Mouse (Mus musculus): ENCODE measurements at regions not wholly inside any gene's neighbourhood (a gene's known extent, or its start where the extent isn't known, plus 50 kb on each side); places are given as distances from the start of the nearest gene placed in this dataset.

DNA sequence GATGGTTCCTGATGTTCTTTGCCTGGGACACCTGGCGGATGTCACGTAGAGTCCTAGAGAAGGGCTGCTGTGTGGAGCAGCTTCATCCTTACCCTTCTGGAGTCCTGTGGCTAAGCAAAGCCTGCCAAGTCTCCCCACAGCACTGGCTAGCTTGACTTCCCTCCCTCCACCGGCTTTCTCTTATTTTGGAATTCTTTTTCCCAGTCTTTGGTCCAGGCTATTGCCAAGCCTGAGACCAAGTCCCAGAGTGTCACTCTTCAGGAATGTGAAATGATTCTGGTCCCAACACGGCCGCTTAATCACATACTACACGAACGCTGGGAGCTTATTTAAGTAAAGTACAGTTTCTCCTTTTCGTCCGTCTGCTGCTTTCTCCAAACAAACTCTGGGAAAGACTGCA, 146.4 kb downstream of the Fndc1 start:
- DNase-seq = no peak

DNA sequence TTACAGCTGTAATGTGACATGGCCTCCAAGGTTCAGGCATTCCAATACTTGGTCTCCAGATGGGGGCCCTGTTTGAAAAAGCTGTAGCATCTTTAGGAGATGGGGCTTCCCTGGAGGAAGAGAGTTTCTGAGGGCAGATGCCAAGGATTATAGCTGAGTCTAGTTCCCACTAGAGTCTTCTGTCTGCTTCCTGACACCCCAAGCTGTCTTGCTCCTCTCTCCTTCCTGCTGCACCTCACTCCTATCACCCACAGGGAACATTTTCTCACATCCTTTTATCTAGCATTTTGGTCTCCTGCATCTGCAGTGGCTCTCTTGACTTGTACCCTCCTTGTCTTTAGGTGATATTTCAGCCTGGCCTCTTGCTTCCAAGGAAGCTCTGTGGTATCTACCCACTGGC, 147.3 kb downstream of the Fndc1 start:
- DNase-seq = no peak

DNA sequence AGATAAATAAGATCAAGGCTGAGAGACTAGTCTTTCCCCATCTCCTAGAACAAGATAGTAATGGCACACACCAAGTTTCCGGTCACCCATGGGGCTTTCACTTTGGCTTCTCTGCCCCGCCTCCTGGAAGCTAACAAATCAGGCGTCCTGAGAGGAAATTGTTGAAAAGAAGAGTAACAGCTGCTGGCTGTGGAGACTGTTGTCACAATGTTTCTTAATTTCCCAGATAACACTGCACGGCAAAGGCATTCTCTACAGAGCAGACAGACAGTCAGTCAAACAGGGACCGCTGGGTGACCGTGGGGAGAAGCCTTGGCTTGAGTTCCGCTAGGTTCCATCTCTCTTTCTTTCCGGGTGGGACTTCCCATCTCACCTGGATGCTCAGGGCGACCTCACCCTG, 148.2 kb downstream of the Fndc1 start:
- DNase-seq = no peak

DNA sequence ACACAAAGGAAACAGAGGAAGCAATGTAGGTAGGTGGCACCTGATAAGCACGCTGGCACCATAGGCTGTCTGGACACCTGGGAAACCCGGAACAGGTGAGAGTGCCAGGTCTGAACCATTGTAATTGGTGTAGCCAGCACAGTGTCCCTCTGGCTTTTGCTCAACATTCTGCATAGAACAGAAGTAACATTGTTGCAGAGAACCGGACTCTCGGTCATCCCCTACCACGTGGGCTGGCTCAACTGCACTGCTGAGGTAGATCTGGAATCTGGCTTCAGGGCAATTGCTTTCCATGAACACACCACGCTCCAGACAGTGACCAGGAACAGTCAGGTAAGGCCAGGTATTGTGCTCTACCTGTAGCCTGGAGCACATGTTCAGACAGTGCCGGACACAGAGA, 149.3 kb downstream of the Fndc1 start:
- no peak for DNase-seq

DNA sequence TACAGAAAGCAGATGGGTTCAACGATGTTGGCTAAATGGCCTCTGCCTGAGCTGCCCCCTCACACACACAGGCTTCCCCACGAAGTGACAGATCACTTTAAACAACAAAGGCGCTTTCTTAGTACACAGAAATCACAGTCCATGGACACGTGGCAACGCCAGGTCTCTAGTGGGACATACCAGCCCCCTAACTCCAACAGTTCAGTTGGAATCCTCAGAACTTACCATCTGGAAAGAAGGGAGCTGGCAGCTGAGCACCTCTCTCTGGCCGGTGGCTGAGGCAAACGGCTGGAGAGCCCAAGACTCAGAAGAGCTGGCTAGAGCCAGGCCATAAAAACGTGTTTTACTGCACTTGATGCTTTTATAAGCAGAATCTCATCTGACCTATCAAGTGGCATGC, 149.8 kb downstream of the Fndc1 start:
- DNase-seq = no peak

DNA sequence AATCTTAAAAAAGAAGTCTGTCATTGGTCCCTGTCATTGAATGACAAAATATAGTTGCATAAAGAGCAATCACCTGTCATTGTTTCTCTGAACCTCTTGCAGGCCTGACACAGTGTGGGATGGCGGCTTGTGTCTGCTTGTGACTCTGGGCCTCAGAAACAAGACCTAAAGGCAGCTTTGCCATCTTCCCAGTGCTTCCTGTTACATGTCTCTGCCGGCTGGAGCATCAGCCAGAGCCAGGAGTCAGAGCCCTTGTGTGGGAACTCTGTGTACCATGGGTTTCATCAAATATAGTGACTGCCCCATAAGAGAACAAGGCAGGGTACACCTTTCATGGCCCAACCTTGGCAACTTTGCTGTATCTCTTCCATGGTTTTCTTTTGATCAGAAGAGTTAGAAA, 150.3 kb downstream of the Fndc1 start:
- DNase-seq = no peak

DNA sequence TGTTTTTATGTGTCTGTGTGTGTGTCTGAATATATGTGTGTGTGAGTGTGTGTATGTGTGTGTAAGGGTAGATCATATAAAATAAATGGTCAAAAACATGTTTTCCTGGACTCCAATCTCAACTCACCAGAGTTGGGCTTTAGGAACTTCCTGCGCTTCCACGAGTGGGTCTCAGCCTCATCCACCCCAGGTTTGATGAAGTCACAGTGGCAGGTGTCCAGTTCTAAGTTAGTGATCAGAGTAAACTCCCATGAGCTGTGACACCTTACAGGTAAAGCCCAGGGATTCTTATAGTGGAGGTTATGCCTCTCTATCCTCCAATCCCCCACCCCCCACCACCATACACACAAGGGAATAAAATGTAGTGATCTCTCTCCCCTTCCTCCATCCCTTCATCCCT, 152.6 kb downstream of the Fndc1 start:
- no peak for DNase-seq

DNA sequence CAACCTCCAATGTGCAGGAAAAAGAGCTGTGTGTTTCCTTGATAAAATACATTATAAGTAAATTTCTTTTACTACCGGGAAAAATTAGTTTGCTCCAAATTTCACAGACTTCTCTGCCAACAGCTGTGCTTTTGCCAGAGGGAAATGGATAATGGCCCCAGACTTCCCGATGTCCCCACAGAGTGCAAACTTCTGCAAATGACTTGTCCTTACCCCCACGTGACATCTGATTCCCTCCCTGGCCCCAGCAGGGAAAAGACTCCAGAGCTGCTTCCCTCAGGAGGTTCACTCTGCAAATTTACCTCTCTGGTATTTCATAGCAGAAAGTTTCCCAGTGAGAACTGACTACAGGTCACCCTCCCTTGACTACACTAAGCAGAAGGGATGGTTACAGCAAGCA, 159.3 kb downstream of the Fndc1 start:
- DNase-seq = no peak

DNA sequence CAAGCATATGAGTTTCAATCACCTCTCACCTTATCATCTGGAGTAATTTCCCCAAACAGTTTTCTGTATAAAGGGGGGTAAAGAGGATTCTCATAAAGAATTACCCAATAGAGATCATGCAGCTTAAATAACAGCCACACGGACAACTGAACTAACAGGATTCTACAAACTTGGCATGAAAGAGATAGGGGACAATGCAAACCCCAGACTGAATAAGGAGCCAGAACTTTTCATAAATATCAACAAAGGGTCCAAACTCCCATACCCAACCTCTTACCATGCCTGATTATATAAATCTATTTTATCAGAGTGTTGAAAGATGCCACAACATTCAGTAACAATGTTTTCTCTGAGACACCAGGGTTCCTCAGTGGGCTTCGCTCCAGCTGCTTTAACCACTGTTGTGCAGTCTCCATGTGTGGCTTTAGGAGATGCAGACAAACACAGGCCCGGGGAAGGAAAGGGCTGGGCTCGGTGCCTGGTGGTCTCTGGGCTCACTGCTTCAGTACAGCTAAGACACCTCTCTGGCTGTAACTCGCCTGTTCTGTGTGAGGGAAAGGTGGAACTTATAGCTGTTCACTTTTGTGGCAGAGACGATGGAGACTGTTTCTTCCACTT, 160.2 kb downstream of the Fndc1 start:
- no peak for DNase-seq

DNA sequence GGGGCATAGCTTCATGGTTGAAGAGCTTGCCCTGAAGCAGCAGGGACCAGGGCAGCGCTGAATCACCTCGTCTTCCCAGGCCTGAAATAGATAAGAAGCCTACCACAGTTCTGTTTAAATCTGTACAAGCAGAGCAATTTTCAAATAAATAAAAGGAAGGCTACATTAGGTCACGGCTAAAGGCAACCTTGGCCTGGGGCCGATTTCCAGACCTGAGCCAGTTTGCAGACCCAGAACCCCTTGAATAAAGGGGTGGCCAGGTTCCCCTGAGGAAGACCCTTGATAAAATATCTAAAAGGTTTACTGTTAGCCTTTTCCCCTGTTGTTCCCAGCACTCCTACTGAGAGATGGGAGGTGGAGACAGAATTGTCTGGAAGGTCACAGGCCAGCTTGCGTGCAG, 160.9 kb downstream of the Fndc1 start:
- no peak for DNase-seq

DNA sequence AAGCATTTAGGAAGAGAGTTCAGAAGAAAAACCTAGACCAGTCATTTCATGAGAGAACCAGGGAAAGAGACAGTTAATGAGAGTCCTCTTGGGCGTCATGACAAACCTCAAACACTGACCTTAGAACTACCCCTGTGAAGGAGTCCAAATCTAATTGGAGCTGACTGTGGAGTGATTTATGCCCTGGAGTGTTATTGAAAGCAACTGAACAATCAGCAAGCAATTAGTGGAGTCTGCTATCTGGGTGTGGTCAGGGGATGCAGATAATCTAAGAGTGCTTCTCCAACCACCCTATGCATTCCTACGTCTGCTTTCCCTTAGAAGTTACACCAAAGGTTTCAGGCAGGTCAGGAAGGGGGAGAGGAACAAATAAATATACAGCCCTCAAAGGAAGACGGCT, 161.4 kb downstream of the Fndc1 start:
- DNase-seq = no peak

DNA sequence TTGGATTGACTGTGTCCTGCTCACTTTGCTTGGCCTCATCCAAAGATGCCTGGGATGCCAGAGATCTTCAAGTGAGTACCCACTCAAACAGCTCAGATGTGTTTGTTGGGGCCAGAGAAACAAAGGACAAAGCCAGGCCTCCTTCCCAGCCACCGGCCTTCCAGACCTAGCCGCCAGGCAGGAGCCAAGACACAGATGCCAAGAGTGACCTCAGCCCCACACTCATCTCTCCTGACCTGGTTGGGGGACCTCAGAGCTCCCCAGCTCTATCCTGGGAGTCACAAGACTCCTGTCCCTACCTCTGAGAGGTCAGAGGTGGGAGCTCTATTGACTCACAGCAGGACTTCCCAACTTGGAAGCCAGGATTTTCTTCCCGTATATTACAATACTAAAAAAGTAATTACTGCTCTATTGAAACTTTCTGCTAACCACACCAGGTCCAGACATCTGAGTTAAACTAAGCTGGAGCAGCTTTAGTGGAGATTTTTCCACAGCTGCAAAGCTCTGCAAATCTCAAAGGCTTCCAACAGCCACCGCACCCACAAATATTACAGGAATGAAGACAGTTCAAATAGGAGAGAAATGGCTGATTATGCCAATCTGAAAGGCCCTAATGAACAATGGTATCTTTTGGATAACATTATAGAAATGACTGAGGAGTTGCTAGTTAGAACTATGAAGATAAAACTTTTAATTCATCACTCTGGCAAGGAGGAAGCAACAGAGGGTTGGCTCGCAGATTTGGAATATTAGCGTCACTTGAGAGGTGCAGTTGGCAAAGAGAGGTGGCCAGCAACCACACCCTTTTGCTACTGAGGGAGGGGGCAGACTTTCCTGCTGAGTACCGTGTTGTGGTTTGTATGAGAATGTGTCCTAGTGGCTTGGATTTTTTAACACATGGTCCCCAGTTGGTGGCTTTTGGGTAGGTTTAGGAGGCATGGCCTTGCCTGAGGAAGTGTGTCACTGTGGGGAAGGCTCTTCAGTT, 162.9 kb downstream of the Fndc1 start:
- DNase-seq = no peak

DNA sequence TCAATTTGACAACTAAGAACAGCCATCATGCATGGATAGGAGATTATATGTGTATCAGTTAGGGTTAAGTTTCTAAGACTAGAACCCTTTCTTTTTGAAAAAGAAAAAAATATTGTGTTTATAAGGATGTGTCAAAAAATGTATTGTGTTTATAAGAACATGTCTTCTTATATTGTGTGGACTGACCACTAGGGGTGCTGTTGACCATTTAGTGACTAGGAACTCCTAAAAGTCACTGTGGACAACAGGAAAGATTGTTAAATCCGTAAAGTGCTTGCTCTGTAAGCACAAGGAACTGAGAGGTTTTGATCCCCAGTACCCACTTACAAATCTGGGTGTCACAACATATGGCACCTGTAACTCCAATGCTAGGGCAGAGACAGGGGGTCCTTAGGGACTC, 170.6 kb downstream of the Fndc1 start:
- no peak for DNase-seq

DNA sequence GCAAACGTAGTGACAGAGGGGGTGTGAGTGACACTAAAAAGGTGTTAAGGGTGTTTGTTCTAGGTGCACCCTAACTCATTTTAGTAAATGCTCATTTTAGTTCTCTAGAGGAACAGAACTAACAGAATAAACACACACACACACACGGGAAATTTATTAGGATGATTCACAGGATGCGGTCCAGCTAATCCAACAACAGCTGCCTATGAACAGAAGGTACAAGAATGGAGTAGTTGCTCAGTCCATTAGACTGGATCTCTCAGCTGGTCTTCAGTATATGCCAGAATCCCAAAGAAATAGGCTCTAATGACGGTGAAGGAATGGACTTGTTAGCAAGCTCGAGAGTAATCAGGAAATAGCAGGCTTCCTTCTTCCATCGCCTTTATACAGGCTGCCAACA, 171.1 kb downstream of the Fndc1 start:
- no peak for DNase-seq

DNA sequence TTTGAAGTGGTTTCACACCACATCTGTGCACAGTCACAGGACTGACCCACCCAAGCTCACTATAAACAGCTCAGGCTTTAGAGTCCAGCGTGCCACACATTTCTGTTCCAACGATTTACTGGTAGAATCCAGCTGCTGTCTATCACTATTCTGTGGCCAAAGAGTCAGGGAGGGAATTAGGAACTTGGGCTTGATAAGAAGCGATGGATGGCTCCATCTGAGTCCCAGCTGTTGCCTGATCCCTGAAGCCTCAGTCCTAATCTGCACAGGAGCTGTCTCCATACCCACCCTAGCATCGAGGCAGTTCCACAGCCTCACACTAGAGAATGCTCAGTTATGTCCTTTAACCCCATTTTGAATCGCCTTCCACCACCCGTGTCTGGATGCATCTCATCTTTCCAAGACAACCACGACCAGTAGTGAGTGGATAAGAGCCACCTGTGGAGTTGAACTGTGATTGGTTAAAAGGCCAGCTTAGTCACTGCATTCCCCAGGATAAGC, 173.0 kb downstream of the Fndc1 start:
- DNase-seq = no peak

DNA sequence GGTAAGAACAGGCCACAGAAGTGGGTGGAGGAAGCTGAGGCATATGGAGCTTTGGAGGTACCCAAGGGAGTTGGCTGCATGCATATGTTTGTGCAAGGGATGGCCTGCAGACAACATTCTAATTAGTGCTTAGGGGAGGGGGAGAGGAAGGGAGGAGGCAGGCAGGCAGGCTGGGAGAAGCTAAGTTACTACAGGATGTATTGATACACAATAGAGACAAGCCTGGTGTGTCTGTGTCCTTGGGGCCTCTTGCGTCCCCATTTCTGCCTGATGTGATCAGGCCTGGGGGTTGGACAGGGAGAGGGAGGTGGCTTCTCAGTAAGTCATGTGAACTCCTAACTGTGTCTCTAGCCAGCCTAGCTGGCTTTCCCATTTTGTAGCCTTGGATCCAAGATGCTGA, 175.1 kb downstream of the Fndc1 start:
- peak; percentile 6 for DNase-seq

DNA sequence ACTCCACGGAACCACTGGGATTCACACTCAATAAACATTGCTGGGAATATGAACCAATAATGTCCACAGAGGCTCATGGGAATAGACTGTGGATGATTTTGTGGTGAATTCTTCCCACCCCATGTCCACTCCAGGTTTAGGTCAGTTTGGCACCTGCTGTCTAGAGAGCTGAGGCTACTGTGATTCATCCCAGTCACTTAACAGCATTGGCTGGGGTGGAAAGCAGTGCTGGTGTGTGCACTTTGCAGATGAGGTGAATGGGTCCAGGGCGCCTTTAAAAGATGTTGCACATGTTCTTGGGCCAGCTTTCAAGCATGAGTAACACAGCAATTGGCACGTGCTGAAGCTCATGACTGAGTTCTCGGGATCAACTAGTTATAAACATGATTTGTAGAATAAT, 176.7 kb downstream of the Fndc1 start:
- no peak for DNase-seq

DNA sequence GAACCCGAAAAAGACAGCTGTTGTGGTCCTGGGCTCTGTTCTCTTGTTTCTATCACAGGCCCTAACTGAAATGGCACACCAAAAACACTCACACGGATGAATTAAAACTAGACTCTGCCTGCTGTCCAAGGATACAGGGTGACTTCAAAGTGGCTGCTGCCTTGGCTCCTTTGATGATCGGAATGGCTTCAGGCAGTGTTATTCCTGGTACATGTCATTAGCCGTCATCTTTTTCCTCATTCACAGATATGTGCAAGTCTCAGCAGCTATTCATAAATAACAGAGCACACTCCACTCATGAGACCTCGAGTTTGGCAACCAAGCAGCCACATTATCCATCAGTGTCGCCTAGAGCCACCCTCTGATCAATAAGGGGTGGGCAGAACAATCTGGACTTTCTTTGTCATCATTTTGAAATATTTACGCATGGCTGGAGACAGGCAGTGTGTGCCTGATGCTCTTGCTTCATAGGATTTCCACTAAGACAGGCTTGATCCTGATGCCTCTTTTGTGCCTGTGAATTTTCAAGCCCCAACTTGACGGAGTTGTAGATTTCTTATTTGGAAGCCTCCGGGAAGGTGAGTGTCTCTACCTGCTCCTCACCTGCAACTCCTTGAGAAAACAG, 182.1 kb downstream of the Fndc1 start:
- DNase-seq = no peak

DNA sequence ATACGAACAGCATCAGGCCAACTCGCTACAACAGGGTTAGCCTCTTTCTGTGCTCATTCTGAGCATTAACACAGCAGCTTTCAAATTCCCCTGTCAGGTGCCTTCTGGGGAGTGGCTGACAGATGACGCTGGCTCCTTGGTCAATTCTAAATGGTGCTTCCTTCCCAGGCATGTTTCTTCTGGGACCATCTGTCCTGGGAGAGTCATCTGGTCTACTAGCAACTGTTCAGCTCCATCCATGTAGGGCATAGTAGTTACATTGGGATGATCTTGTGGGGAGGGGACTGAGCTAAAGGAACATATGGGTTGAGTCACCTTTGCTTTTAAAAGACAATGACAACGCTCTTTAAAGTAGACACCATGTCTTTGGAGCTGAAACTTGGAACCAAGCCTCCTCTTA, 183.5 kb downstream of the Fndc1 start:
- no peak for DNase-seq

DNA sequence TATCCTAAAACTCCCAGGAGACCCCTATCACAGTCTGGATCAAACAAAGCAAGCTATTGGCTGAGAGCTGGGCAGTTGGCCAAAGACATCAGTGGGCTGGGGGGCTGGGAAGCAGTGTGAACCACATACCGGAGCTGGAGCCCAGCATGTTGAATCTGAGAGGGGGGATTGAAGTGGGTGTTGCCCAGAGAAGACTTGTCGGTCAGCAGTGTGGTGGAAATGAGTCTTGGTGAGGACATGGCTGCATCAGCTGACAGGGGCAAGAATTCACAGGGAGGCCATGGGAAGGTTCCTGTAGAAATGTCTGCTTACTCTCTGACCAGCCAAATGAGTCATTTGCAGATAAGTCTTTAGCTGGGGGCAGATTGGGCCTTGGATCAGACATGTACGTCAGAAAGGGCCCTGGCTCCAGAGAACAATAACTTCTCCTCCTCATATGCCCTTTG, 184.6 kb downstream of the Fndc1 start:
- no peak for DNase-seq

DNA sequence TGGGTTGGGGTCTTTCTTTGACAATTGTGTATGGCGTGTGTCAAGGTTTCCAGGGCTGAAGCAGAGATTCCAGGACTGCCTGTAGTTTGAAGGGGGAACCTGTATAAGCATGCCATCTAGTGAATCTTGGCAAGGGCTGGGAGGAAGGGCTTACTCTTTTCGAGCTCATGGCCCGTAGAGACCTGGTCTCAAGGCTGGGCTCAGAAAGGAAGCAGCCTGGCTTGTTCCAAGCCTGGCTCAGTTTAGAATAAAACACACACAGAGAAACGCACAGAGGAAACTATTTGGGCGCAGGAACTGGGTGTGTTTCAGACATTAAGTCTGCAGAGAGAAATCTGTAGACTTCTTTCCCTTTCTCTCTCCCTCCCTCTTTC, 192.8 kb downstream of the Fndc1 start:
- DNase-seq = no peak

DNA sequence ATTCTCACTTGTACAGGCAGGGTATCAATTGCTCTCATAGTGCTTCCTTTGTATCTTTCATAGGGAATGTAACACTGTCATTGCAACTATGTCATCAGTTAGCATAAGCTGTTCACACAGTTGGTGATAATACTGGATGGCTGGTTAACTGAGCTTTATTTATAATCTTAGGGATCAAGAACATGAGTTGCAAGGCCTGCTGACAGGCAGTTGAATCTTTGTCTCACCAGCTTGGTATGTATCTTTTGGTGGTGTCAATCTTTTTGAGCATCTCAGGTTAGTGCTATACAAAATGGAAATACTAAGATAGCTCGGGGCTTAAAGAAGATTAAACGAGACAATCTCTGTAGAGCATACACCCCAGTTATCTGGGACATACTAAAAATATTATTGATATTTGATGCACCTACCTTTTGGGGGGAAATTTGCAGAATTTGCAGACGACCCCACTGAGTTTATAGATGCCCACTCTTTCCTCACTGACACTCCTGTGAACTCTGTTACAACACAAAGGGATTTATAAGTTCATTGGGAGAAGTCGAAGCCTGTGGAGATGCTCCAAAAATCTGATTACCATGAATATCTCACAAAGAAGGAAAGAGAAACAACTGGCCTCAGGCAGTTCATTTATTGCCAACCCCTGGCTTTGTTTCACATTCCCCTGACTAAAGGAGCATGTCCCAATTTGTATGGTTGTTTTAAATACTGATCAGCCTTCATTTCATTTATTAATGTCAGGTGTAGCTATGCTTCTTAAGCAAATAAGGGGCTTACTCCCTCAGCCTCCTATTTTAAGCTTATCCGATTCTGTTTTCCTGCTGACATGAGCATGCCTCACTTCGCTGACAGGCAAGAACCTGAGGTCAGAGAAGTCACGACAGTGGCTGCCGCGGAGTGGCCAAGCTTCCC, 193.5 kb downstream of the Fndc1 start:
- no peak for DNase-seq

DNA sequence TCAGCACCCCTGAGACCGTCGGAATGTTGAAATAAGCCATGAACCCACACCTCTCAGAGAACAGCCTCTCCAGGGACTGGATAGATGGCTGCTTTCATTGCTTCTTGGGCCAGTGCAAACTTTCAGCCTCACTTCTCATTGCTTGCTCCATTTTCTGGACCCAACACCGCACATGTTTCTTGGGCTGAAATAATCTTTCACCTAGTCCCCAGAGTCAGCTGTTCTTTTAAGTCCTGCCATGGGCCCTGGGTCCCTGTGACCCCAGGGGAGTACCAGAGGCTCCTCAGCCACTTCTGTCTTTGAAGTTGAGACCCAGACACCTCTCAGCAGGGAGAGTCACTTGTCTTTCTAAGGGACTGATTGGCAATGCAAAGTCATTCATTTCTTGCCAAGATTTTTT, 201.4 kb downstream of the Fndc1 start:
- DNase-seq = no peak

Measured in right cerebral cortex, postnatal 25 days (tissue).